Mouse (Mus musculus) midbrain, embryonic 11.5 days (tissue): ENCODE results near the gene Zfp352. TPM values are rescaled to one million over a fixed set of nuclear protein-coding genes. Genes with fewer than 3 reads are reported as not detected.
"Not testable (repeated sequence)": the region's sequence is repeated elsewhere in the genome, so short reads cannot be mapped to it uniquely, and the experiment has no call there.

Experiments
- ATAC-seq: fragments of 200-750 bp; cut with Nextera tagmentation; 2 replicates; pipeline ENCODE4 v1.8.0; 2017; ENCODE audit warnings: moderate TSS enrichment, moderate library complexity; ENCODE audit not compliant: low FRiP score
- DNase-seq: peaks from one replicate; pipeline ENCODE4 v3.0.0; 2015; ENCODE audit warnings: low spot score; ENCODE audit errors: missing footprints
- H3K27ac ChIP-seq: fragments of 300-500 bp; sonication (generic); 2 replicates; pipeline ENCODE4 v1.5.1; 2014; ENCODE audit warnings: low read depth, low read length
- H3K27me3 ChIP-seq: fragments of 300-500 bp; sonication (generic); 2 replicates; pipeline ENCODE4 v1.6.1; 2014; ENCODE audit warnings: mild to moderate bottlenecking, low read length, moderate library complexity, mixed read lengths; ENCODE audit not compliant: control insufficient read depth, insufficient read depth
- H3K36me3 ChIP-seq: fragments of 300-500 bp; sonication (generic); 2 replicates; pipeline ENCODE4 v1.6.1; 2014; ENCODE audit warnings: mild to moderate bottlenecking, low read length, moderate library complexity, mixed read lengths; ENCODE audit not compliant: control insufficient read depth, insufficient read depth
- H3K4me1 ChIP-seq: fragments of 300-500 bp; sonication (generic); 2 replicates; pipeline ENCODE4 v1.6.1; 2014; ENCODE audit warnings: low read length; ENCODE audit not compliant: control insufficient read depth, insufficient read depth
- H3K4me2 ChIP-seq: fragments of 300-500 bp; sonication (generic); 2 replicates; pipeline ENCODE4 v1.6.1; 2014; ENCODE audit warnings: mild to moderate bottlenecking, moderate library complexity
- H3K4me3 ChIP-seq: fragments of 300-500 bp; sonication (generic); 2 replicates; pipeline ENCODE4 v1.5.1; 2014; ENCODE audit warnings: low read depth, low read length
- H3K9ac ChIP-seq: fragments of 300-500 bp; sonication (generic); 2 replicates; pipeline ENCODE4 v1.6.1; 2014; ENCODE audit warnings: low read length
- H3K9me3 ChIP-seq: fragments of 300-500 bp; sonication (generic); 2 replicates; pipeline ENCODE4 v1.6.1; 2016; ENCODE audit warnings: low read length; ENCODE audit not compliant: control insufficient read depth
- WGBS: fragments of 180-500 bp; shearing (Covaris S2); extraction: QIAGEN DNeasy Blood & Tissue Kit; methylation state at CpG from one replicate; pipeline ENCODE4 v1.1.7; 2014; 5-methylcytosine and 5-hydroxymethylcytosine counted together
- polyA plus RNA-seq: library from polyadenylated mRNA; unstranded; fragments of >200 nt; fragmentation: Nextera tagmentation; extraction: Ambion mirVana; gene quantifications from 2 replicates; pipeline ENCODE4 v1.2.1, GENCODE M21; 2014

The Zfp352 gene
- polyA plus RNA-seq = not detected in 2 replicates

DNA sequence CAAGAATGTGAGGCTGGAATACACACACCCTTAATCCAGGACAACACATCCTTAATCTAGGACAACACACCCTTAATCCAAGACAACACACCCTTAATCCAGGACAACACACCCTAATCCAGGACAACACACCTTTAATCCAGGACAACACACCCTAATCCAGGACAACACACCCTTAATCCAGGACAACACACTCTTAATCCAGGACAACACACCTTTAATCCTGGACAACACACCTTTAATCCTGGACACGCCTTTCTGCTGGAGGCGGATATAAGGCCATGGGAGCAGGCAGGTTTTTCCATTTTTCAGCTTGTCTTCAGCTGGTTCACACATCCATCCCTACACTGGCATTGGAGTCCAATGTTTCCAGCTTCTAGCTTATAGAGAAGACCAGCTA lies at the start of gene Zfp352:
Gene Zfp352, plus strand, starts transcription at position 301 of the 400 bp plus-strand sequence.
- Histone ChIP-seq H3K27ac (no peak within 1 kb of the TSS), H3K4me1 (no peaks in the 10 kb centered on the region), H3K4me2 (no peak within 1 kb of the TSS), H3K4me3 (no peak within 1 kb of the TSS), H3K9ac (no peak within 1 kb of the TSS), H3K36me3 (no peaks in the 10 kb centered on the region), H3K9me3 (no peaks in the 10 kb centered on the region), H3K27me3 (no peaks in the 10 kb centered on the region)
- DNase-seq = peak; percentile 39
- 84% methylated on average over 2 of the region's 2 CpGs for WGBS
- no peak for ATAC-seq

DNA sequence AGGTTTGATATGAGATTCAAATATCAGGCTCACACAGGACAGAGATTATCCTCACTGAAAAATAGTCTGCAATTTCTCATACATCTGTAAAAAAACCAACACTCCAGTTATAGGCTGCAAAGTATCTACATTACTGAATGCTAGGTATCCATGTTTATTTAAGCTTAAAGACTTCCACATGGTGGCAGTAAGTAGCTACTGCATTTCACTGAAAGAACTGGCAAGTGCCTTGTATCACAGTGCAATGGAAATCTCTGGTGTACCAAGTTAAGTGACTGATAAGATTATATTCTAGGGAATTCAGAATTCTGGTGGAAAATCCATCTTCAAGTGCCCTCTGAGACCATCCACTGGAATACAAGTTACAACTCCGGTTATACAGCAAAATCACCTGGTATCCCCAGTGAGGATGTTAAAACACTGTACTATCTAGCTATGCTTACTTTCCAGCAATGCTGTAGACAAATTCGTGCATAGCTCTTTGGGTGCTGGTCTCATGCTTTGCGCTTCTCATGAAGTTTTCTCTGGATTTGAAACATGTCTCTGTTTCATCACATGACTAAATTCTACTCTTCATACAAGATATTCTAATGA lies 47.6 kb upstream of the Zfp352 start:
- Histone ChIP-seq H3K4me3 (no peak overlapping the region), H3K9me3 (no peaks in the 10 kb centered on the region), H3K27ac (no peak overlapping the region), H3K27me3 (no peaks in the 10 kb centered on the region), H3K36me3 (no peaks in the 10 kb centered on the region), H3K4me2 (no peak overlapping the region), H3K9ac (no peak overlapping the region), H3K4me1 (no peaks in the 10 kb centered on the region)
- DNase-seq = peak; percentile 82
- 80% methylated on average over 3 of the region's 3 CpGs for WGBS
- ATAC-seq = 0 out of 2 replicates have a peak, but pooled peaks have one; percentile 55

DNA sequence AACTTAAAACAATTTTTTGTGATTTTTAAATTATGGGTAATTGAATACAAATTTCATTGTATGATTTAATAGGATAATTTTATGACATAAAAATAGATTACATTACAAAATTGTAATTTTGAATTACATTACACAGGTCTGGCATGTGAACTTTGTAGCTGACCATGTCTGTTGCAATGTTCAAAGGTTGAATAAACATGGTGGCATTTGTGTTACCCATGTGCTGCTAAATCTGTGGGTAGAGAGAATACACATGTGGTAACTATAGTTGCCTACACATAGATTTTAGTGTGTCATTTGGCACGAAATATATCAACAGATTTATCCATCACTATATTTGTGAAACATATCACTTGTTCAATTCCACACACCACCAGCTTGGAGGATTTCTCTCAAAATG lies 44.6 kb upstream of the Zfp352 start:
- H3K27ac ChIP-seq = no peak overlapping the region
- no peaks in the 10 kb centered on the region for H3K9me3 ChIP-seq
- H3K27me3 ChIP-seq = no peaks in the 10 kb centered on the region
- no peak for DNase-seq
- H3K4me3 ChIP-seq = no peak overlapping the region
- no peaks in the 10 kb centered on the region for H3K36me3 ChIP-seq
- ATAC-seq = no peak
- H3K9ac ChIP-seq = no peak overlapping the region
- no peaks in the 10 kb centered on the region for H3K4me1 ChIP-seq
- H3K4me2 ChIP-seq = no peak overlapping the region
- 76% methylated on average over 1 of the region's 1 CpGs for WGBS

DNA sequence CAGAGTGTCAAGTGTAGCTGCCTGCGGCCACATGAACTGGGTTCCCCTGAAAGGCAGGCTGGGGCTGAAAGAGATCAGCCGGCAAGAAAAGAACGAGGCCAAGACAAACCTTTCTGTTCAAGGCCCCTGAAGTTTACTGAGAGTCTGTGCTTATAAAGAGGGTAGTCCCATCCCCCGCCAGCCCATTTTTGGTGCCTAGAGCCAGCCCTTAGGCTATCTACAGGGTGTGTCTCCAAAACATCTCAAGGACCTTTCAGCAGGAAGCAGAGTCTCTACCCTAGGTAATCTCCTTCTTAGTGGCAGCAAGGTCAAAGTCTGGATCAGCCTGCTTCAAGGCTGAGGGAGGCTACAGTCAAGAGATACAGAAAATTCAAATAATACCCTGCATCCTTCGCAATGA lies 15.2 kb upstream of the Zfp352 start:
- Histone ChIP-seq H3K4me1 (no peaks in the 10 kb centered on the region), H3K4me3 (no peak overlapping the region), H3K27me3 (no peaks in the 10 kb centered on the region), H3K9ac (no peak overlapping the region), H3K9me3 (no peaks in the 10 kb centered on the region), H3K4me2 (no peak overlapping the region), H3K36me3 (no peaks in the 10 kb centered on the region), H3K27ac (no peak overlapping the region)
- ATAC-seq (no peak), DNase-seq (no peak)
- 87% methylated on average over 5 of the region's 5 CpGs for WGBS

DNA sequence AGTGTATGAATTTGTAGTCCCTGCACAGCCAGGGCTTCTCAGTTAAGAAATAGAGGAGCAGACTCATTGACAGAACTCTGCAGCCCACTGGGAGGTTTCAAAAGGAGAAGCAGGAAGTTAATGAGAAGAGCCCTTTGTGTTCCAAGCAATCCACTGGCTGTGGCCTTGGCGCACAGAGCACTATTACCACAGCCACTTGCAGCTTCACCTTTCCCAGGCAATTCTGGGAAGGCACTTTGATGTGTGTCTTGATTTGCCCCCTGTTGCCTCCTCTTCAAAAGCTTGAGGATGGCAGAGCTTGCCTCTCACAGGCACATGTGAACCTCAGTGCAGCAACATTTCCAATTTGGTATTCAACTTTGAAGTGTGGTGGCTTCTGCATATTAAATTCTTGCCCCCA lies 7.1 kb upstream of the Zfp352 start:
- no peaks in the 10 kb centered on the region for H3K27me3 ChIP-seq
- 50% methylated on average over 1 of the region's 1 CpGs for WGBS
- ATAC-seq (no peak), DNase-seq (peak; percentile 67)
- no peak overlapping the region for H3K4me2 ChIP-seq
- no peak overlapping the region for H3K9ac ChIP-seq
- H3K4me1 ChIP-seq = no peaks in the 10 kb centered on the region
- no peak overlapping the region for H3K4me3 ChIP-seq
- no peaks in the 10 kb centered on the region for H3K9me3 ChIP-seq
- H3K36me3 ChIP-seq = no peaks in the 10 kb centered on the region
- H3K27ac ChIP-seq = no peak overlapping the region

DNA sequence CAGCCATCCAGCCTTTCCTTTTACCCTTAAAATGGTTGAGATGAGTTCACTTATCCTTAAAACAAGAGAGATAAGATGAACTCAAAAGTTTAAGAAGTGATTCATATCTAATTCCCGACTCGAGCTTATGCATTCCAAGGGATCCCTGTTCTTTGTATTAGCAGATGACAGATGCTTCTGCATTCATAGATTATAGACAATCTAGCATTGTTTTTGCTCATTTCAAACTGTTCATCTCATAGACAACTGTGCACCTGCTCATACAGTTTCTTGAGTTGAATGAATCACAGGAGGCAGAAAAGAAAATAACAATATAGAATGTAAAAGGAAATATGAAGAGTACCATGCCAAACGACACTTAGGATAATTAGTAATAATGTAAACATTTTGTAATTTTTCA lies 6.5 kb upstream of the Zfp352 start:
- Histone ChIP-seq H3K4me3 (no peak overlapping the region), H3K9me3 (no peaks in the 10 kb centered on the region), H3K4me1 (no peaks in the 10 kb centered on the region), H3K27ac (no peak overlapping the region), H3K4me2 (no peak overlapping the region), H3K9ac (no peak overlapping the region), H3K27me3 (no peaks in the 10 kb centered on the region), H3K36me3 (no peaks in the 10 kb centered on the region)
- ATAC-seq (no peak), DNase-seq (peak; percentile 8)
- WGBS = 86% methylated on average over 3 of the region's 3 CpGs

DNA sequence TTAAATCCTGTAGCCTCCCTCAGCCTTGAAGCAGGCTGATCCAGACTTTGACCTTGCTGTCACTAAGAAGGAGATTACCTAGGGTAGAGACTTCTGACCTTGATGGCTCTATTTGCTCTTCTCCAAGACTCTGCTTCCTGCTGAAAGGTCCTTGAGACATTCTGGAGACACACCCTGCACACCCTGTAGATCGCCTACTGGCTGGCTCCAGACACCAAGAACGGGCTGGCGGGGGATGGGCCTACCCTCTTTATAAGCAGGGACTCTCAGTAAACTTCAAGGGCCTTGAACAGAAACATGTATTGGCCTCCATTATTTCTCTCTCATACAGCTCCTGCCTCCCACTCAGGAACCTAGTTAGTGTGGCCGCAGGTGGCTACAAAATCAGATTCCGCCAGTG lies 17.0 kb downstream of the Zfp352 start:
- H3K4me2 ChIP-seq, H3K4me3 ChIP-seq, H3K27ac ChIP-seq, ATAC-seq, H3K9me3 ChIP-seq, DNase-seq, H3K36me3 ChIP-seq, H3K9ac ChIP-seq, H3K27me3 ChIP-seq, H3K4me1 ChIP-seq: not testable (repeated sequence)
- 94% methylated on average over 5 of the region's 5 CpGs for WGBS

DNA sequence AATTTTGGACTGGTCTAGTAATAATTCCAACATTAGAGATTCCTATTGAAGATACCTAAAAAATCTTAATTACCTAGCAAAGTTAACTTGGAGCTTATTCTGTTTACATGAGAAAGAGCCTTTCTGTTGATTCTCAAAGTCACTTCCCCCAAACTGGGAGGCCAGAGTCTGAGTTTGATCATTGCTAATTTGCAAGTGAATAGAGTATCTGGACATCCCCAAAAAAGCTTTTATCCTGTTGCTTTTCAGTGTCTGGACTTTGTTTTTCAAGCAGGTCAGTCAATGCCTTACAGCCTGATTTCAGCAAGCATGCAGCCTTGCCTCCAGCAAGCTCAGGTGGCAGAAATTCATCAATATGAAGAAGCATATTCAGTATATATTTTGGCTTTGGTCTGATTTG lies 51.2 kb downstream of the Zfp352 start:
- Histone ChIP-seq H3K36me3 (no peaks in the 10 kb centered on the region), H3K27me3 (no peaks in the 10 kb centered on the region), H3K27ac (no peak overlapping the region), H3K4me2 (no peak overlapping the region), H3K4me3 (no peak overlapping the region), H3K9me3 (peaks cover 6% of the 10 kb centered on the region; the same call in 1 of the 2 replicates), H3K4me1 (no peaks in the 10 kb centered on the region), H3K9ac (no peak overlapping the region)
- ATAC-seq = no peak
- no peak for DNase-seq
